Mouse (Mus musculus) kidney, embryonic 14.5 days (tissue): ENCODE data around the gene Clmp. TPM values are rescaled to one million over a fixed set of nuclear protein-coding genes. Genes with fewer than 3 reads are reported as not detected.
"Not testable (repeated sequence)": the region's sequence is repeated elsewhere in the genome, so short reads cannot be mapped to it uniquely, and the experiment has no call there.

Experiments used
- ATAC-seq: fragments of 200-750 bp; cut with Nextera tagmentation; 2 replicates; pipeline ENCODE4 v1.8.0; 2017; ENCODE audit warnings: moderate number of reproducible peaks, mild to moderate bottlenecking, moderate TSS enrichment, moderate library complexity; ENCODE audit not compliant: low FRiP score, low TSS enrichment
- H3K27ac ChIP-seq: fragments of 300-500 bp; sonication (generic); 2 replicates; pipeline ENCODE4 v1.5.1; 2014; ENCODE audit warnings: low read depth, mild to moderate bottlenecking, low read length, moderate library complexity, mixed read lengths
- H3K27me3 ChIP-seq: fragments of 300-500 bp; sonication (generic); 2 replicates; pipeline ENCODE4 v1.6.1; 2014; ENCODE audit warnings: mild to moderate bottlenecking, low read length; ENCODE audit not compliant: control insufficient read depth, insufficient read depth
- H3K36me3 ChIP-seq: fragments of 300-500 bp; sonication (generic); 2 replicates; pipeline ENCODE4 v1.6.1; 2014; ENCODE audit warnings: low read length, mixed read lengths; ENCODE audit not compliant: control insufficient read depth, insufficient read depth
- H3K4me1 ChIP-seq: fragments of 300-500 bp; sonication (generic); 2 replicates; pipeline ENCODE4 v1.6.1; 2014; ENCODE audit warnings: low read length, mixed read lengths; ENCODE audit not compliant: control insufficient read depth, insufficient read depth
- H3K4me2 ChIP-seq: fragments of 300-500 bp; sonication (generic); replicated peaks from 2 replicates; pipeline ENCODE4 v1.6.1; 2014; ENCODE audit warnings: low read depth, mild to moderate bottlenecking, low read length
- H3K4me3 ChIP-seq: fragments of 300-500 bp; sonication (generic); 2 replicates; pipeline ENCODE4 v1.5.1; 2014; ENCODE audit warnings: mild to moderate bottlenecking, low read length
- H3K9ac ChIP-seq: fragments of 300-500 bp; sonication (generic); 2 replicates; pipeline ENCODE4 v1.6.1; 2014; ENCODE audit warnings: low read depth, mild to moderate bottlenecking, low read length, moderate library complexity
- H3K9me3 ChIP-seq: fragments of 300-500 bp; sonication (generic); 2 replicates; pipeline ENCODE4 v1.6.1; 2016; ENCODE audit warnings: low read length; ENCODE audit not compliant: control insufficient read depth
- WGBS: fragments of 180-500 bp; shearing (Covaris S2); extraction: QIAGEN DNeasy Blood & Tissue Kit; methylation state at CpG from one replicate; pipeline ENCODE4 v1.1.7; 2014; 5-methylcytosine and 5-hydroxymethylcytosine counted together
- polyA plus RNA-seq: library from polyadenylated mRNA; unstranded; fragments of >200 nt; fragmentation: Nextera tagmentation; extraction: Ambion mirVana; gene quantifications from 2 replicates; pipeline ENCODE4 v1.2.1, GENCODE M21; 2014

Clmp gene
- polyA plus RNA-seq, 1 experiment from 2014 or later = 41.5 TPM

DNA sequence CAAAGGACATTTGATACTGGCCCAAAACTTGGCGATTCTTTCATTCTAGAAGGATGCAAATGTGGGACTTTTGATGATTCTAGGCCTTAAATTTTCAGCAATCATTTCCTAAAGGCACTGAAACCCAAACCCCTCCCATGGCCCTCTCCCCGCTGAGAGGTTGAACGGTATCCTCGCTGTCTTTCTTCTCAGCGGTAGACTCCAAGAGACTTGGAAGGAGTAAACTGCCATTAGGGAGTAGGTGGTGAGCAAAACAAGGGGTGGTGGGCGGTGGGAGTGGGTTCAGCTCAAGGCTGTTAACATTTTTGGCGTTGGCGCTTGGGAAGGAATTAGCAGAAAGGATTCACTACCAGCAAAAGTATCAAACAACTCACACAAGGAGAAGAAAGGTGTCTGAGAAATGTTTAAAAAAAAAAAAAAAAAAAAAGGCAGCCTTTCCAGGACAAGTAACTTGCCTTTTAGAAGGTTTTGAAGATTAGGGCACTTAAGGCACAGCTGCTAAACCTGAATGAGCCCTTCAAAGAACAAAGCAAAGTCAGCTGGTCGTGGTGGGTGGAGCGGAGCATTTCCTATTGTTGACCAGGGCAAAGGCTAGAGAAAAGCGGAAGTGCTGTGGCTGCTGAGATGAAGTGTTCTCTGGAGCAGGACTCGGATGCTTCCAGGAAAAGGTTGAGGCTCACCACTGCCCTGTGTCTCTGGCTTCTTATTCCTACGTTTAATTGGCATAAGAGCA is 98.0 kb downstream of the Clmp start:
- H3K9ac ChIP-seq = no peak overlapping the region
- H3K4me2 ChIP-seq = no peak overlapping the region
- peaks cover 4% of the 10 kb centered on the region; the same call in 1 of the 2 replicates for H3K36me3 ChIP-seq
- H3K4me3 ChIP-seq = no peak overlapping the region
- H3K4me1 ChIP-seq = peaks cover 7% of the 10 kb centered on the region
- H3K27ac ChIP-seq = peak overlapping the region; percentile 65; the same call in 1 of the 2 replicates
- ATAC-seq = no peak
- H3K27me3 ChIP-seq = no peaks in the 10 kb centered on the region
- 11% methylated on average over 13 of the region's 13 CpGs for WGBS
- no peaks in the 10 kb centered on the region for H3K9me3 ChIP-seq

DNA sequence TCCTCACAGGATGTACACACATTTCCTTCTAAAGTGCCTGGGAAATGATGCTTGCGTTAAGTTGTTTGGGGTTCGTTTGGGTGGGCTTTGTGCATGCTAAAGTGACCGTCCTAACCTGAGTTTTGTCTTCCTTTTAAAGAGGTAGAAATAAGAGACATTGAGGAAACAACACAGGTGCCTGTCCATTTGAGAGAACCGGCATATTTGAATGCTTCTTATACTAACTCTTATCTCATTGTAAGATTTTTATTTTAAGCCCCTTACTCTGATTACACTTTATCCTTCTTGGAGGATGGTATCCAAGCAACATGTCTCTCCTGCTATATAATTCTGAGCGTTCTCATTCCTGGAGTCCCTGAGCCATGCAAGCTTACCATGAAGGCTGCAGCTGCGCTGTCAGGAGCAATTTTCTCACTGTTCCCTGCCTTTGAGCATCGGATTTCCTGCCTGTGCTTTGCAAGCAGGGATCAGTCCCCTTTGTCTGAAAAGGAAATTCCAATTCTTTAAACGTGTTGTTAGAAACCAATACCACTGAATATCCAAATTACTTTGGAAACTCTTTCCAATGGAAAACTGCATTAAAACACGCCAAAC is 98.7 kb downstream of the Clmp start:
- Histone ChIP-seq H3K9ac (no peak overlapping the region), H3K27ac (peak overlapping the region; percentile 65), H3K27me3 (no peaks in the 10 kb centered on the region), H3K36me3 (peaks cover 4% of the 10 kb centered on the region; the same call in 1 of the 2 replicates), H3K4me3 (no peak overlapping the region), H3K9me3 (no peaks in the 10 kb centered on the region), H3K4me1 (peaks cover 7% of the 10 kb centered on the region), H3K4me2 (no peak overlapping the region)
- no peak for ATAC-seq
- 14% methylated on average over 9 of the region's 9 CpGs for WGBS

DNA sequence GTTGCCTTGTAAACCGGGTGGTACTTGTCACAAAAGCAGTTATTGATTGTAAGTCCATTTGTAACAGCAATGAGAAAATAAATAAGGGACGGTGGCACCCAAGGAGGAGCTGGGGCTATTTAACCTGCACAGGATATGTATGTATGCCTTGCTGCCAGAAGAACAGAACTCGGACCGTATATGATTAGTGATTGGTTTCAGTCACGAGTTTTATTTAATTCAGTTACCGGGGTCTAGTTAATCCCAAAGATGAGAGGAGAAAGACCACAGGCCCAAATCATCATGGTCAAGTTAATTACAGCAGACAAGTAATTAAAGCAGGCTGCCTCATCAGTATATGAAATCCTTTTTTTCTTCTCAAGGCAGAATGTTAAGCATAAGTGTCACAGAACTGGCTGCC is 99.7 kb downstream of the Clmp start:
- Histone ChIP-seq H3K4me2 (no peak overlapping the region), H3K4me3 (no peak overlapping the region), H3K9me3 (no peaks in the 10 kb centered on the region), H3K9ac (no peak overlapping the region), H3K36me3 (peaks cover 4% of the 10 kb centered on the region; the same call in 1 of the 2 replicates), H3K4me1 (peaks cover 7% of the 10 kb centered on the region), H3K27ac (no peak overlapping the region), H3K27me3 (no peaks in the 10 kb centered on the region)
- 77% methylated on average over 6 of the region's 6 CpGs for WGBS
- ATAC-seq = no peak

DNA sequence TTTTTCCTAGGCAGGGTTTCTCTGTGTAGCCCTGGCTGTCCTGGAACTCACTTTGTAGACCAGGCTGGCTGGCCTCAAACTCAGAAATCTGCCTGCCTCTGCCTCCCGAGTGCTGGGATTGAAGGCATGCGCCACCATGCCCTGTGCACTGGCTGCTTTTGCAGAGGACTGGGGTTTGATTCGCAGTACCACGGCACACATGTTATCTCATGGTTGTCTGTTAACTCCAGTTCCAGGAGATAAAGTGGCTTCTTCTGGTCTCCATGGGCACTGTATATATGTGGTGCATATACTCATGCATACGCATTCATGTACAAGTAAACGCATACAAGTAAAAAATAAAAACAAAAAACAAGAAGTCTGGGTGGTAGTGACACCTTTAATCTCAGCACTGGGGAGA is 101.1 kb downstream of the Clmp start:
- WGBS = 95% methylated on average over 6 of the region's 6 CpGs
- not testable (repeated sequence) for H3K4me2 ChIP-seq, H3K4me1 ChIP-seq, H3K9me3 ChIP-seq, H3K27ac ChIP-seq, H3K27me3 ChIP-seq, H3K36me3 ChIP-seq, H3K4me3 ChIP-seq, H3K9ac ChIP-seq, ATAC-seq

DNA sequence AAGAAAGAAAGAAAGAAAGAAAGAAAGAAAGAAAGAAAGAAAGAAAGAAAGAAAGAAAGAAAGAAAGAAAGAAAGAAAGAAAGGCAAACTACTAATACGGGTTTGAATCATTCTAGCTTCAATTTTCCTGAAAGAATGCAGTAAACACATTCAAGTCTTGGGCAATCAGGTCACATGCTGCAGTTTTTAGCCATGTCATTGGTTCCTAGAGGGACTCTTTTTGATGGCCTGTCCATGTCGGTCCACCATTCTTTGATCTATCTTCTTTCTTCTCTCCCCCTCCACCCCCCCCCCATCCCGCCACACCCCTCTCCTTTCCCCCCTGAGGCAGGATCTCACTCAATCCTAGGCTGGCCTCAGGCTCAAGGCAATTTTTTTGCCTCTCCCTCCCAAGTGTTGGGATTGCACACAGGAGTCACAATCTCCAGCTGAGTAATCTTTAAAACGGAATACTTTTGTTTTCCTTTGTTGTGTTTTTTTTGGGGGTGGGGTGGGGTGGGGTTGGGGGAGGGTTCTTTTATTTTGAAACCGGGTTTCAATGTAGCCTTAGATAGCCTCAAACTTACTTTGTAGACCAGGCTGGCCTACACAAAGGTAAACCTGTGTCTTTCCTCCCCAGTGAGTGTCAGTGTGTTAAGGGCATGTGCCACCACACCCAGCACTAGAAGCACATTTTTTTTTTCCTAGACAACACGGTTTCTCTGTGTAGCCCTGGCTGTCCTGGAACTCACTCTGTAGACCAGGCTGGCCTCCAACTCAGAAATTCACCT is 106.3 kb downstream of the Clmp start:
- 0 out of 2 replicates have a peak, but pooled peaks have one; percentile 24 for ATAC-seq
- Histone ChIP-seq H3K9me3 (no peaks in the 10 kb centered on the region), H3K9ac (no peak overlapping the region), H3K4me1 (no peaks in the 10 kb centered on the region), H3K36me3 (no peaks in the 10 kb centered on the region), H3K4me3 (no peak overlapping the region), H3K27me3 (no peaks in the 10 kb centered on the region), H3K4me2 (no peak overlapping the region), H3K27ac (no peak overlapping the region)
- WGBS = 65% methylated on average over 6 of the region's 6 CpGs

DNA sequence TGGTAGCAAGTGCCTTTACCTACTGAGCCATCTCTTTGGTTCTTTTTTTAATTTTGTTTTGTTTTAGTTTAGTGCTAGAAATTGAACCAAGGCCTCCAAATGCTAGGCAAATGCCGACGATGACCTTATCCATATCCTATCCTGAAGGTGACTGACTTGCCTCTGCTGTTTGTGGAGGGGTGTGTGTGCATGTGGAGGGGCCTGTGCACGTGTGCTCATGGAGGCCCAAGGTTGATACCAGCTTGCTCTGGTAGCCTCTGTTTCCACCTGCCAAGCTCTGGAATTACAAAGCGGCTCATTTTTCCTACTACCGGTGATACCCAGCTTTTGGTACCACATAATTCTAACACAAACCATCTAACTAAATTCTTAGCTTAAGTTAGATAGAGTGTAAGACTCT is 107.8 kb downstream of the Clmp start:
- Histone ChIP-seq H3K9ac (no peak overlapping the region), H3K4me1 (0 out of 2 replicates have a peak, but pooled peaks cover 5% of the 10 kb centered on the region), H3K36me3 (no peaks in the 10 kb centered on the region), H3K4me2 (no peak overlapping the region), H3K27ac (no peak overlapping the region), H3K4me3 (no peak overlapping the region), H3K9me3 (no peaks in the 10 kb centered on the region), H3K27me3 (no peaks in the 10 kb centered on the region)
- ATAC-seq = no peak
- 94% methylated on average over 5 of the region's 5 CpGs for WGBS

DNA sequence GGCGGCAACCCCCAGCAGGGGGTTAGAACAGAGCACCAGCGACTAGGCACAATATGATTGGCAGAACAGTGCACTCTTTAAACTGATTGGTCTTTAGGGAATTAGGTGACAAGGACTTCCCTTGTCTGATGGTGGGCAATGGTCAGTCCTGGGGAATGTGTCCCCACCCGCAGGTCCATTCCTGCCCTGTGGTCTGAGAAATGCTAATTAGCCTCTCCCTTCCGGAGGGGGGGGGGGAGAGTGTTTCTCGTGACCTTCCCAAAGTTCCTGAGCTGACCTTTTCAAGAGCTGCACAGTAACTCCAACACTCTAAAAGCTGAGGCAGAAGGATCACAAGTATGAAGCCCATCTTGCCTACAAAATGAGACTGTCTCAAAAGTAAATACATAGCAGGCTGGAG is 108.5 kb downstream of the Clmp start:
- Histone ChIP-seq H3K9ac (no peak overlapping the region), H3K4me3 (no peak overlapping the region), H3K27ac (no peak overlapping the region), H3K4me2 (no peak overlapping the region), H3K27me3 (no peaks in the 10 kb centered on the region), H3K36me3 (no peaks in the 10 kb centered on the region), H3K4me1 (peaks cover 12% of the 10 kb centered on the region; the same call in 1 of the 2 replicates), H3K9me3 (no peaks in the 10 kb centered on the region)
- ATAC-seq = no peak
- 38% methylated on average over 5 of the region's 5 CpGs for WGBS

DNA sequence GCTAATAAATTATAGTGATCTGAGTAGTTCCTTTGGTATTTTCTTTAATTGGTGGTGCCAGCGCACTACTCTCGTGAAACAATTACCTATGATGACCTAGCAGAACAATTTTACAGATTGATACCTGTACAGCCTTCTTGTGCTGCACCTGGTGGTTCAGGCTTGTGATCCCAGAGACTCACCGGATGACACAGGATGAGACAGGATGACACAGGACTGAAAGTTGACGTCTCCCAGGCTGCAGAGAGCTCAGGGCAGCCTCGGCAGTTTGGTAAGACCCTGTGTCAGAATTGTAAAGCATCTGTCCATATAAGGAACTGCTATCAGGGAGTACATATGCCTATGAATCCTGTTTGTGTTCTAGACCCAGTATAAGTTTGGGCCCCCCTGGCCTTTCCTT is 109.2 kb downstream of the Clmp start:
- Histone ChIP-seq H3K9ac (no peak overlapping the region), H3K27ac (no peak overlapping the region), H3K9me3 (no peaks in the 10 kb centered on the region), H3K4me3 (no peak overlapping the region), H3K36me3 (no peaks in the 10 kb centered on the region), H3K4me1 (peaks cover 15% of the 10 kb centered on the region; the same call in 1 of the 2 replicates), H3K4me2 (no peak overlapping the region), H3K27me3 (no peaks in the 10 kb centered on the region)
- ATAC-seq = no peak
- WGBS = 54% methylated on average over 5 of the region's 5 CpGs

DNA sequence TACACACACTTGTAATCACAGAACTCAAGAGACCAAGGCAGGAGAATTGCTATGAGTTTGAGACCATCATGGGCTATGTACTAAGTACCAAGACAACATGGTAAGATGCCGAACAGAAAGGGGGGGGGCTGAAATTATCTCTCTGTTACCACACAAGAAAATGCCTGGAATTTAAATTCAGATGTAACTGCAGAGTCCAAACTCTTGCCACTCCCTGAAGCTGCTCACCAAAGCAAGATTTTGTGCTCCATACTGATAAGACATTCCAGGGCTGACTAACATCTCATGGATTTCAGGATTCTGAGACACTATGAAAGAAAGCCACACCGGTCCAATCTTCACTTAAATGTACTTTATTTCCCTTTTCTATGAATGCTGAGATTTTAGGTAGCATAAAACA is 109.8 kb downstream of the Clmp start:
- Histone ChIP-seq H3K27ac (no peak overlapping the region), H3K9ac (no peak overlapping the region)
- WGBS = 80% methylated on average over 2 of the region's 2 CpGs

More for the DNA sequence above, 109.8 kb downstream of the Clmp start:
- H3K36me3 ChIP-seq = no peaks in the 10 kb centered on the region
- no peak overlapping the region for H3K4me3 ChIP-seq
- H3K4me1 ChIP-seq = peaks cover 15% of the 10 kb centered on the region; the same call in 1 of the 2 replicates
- no peak overlapping the region for H3K4me2 ChIP-seq
- H3K27me3 ChIP-seq = no peaks in the 10 kb centered on the region
- ATAC-seq = no peak
- H3K9me3 ChIP-seq = no peaks in the 10 kb centered on the region
